Mouse (Mus musculus) thymus, adult 2 months (tissue): ENCODE data around the gene Zfp467.

ENCODE experiments used
- CTCF ChIP-seq: fragments of 200-500 bp; IDR thresholded peaks from 2 replicates; pipeline ENCODE4 v1.5.1; 2012; ENCODE audit warnings: mild to moderate bottlenecking, control low read depth, low read length, moderate library complexity, borderline replicate concordance; ENCODE audit not compliant: control insufficient read depth, poor library complexity, insufficient read depth; ENCODE audit errors: extremely low read depth
- POLR2A ChIP-seq: fragments of 200-500 bp; IDR thresholded peaks from 2 replicates; pipeline ENCODE4 v1.6.1; 2012; ENCODE audit warnings: mild to moderate bottlenecking, low read length, control low read depth, moderate library complexity; ENCODE audit not compliant: control insufficient read depth, poor library complexity, insufficient read depth; ENCODE audit errors: extremely low read depth

GRCm38 (mm10) chr6:48443592-48444309, 1.9 kb downstream of the Zfp467 start:
- TF ChIP-seq CTCF, result no peak
- no peak for TF ChIP-seq POLR2A
